Mouse (Mus musculus) heart, embryonic 16.5 days (tissue): Measurements from ENCODE around the gene Rad51b. TPM values are rescaled to one million over a fixed set of nuclear protein-coding genes. Genes with fewer than 3 reads are reported as not detected.
A peak's percentile ranks its signal among the peaks of the same experiment; 100 is the strongest.

Experiments used
- ATAC-seq: fragments of 200-750 bp; cut with Nextera tagmentation; replicated peaks from 2 replicates; pipeline ENCODE4 v1.8.0; 2017; ENCODE audit warnings: moderate number of reproducible peaks; ENCODE audit not compliant: insufficient read depth, low FRiP score; ENCODE audit errors: extremely low read depth
- H3K27ac ChIP-seq: fragments of 300-500 bp; sonication (generic); 2 replicates; pipeline ENCODE4 v1.5.1; 2014; ENCODE audit warnings: mild to moderate bottlenecking, low read length, control low read depth, moderate library complexity
- H3K27me3 ChIP-seq: fragments of 300-500 bp; sonication (generic); 2 replicates; pipeline ENCODE4 v1.6.1; 2014; ENCODE audit warnings: low read length, mixed read lengths; ENCODE audit not compliant: control insufficient read depth, insufficient read depth
- H3K36me3 ChIP-seq: fragments of 300-500 bp; sonication (generic); 2 replicates; pipeline ENCODE4 v1.6.1; 2014; ENCODE audit not compliant: control insufficient read depth, insufficient read depth
- H3K4me1 ChIP-seq: fragments of 300-500 bp; sonication (generic); 2 replicates; pipeline ENCODE4 v1.6.1; 2014; ENCODE audit warnings: low read length, mixed read lengths; ENCODE audit not compliant: control insufficient read depth, insufficient read depth
- H3K4me2 ChIP-seq: fragments of 300-500 bp; sonication (generic); 2 replicates; pipeline ENCODE4 v1.6.1; 2014; ENCODE audit warnings: low read depth, mild to moderate bottlenecking, control low read depth, low read length
- H3K4me3 ChIP-seq: fragments of 300-500 bp; sonication (generic); 2 replicates; pipeline ENCODE4 v1.5.1; 2014; ENCODE audit warnings: mild to moderate bottlenecking, control low read depth, low read length
- H3K9ac ChIP-seq: fragments of 300-500 bp; sonication (generic); 2 replicates; pipeline ENCODE4 v1.6.1; 2014; ENCODE audit warnings: low read length, control low read depth
- H3K9me3 ChIP-seq: fragments of 300-500 bp; sonication (generic); replicated peaks from 2 replicates; pipeline ENCODE4 v1.6.1; 2016; ENCODE audit warnings: low read length; ENCODE audit not compliant: control insufficient read depth
- WGBS: fragments of 180-500 bp; shearing (Covaris S2); extraction: QIAGEN DNeasy Blood & Tissue Kit; methylation state at CpG from one replicate; pipeline ENCODE4 v1.1.7; 2014; 5-methylcytosine and 5-hydroxymethylcytosine counted together
- polyA plus RNA-seq: library from polyadenylated mRNA; unstranded; fragments of >200 nt; fragmentation: Nextera tagmentation; extraction: Ambion mirVana; gene quantifications from 2 replicates; pipeline ENCODE4 v1.2.1, GENCODE M21; 2015

Gene Rad51b
- polyA plus RNA-seq, 1 experiment from 2014 or later, result 5.0 TPM

DNA sequence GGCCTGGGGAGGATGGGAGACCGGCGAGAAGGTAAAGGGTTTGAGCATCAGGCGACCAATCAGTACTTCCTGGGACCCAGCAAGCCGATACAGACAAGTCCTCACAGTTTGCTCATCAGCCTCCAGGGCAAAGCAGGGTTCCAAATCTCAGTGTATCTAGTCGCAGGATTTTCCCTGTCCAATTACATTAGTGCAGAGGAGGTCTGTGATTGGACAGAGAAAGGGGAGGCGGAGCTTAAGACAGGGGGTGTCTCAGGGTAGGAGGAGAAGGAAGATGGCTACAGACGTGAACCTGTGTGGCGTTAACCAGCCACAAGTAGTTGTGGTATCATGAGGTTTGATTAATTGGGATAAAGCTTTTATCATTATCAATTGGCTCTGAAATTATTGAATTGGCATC, 538.4 kb downstream of the Rad51b start:
- Histone ChIP-seq H3K4me1 (peaks cover 38% of the 10 kb centered on the region), H3K36me3 (no peaks in the 10 kb centered on the region)

GRCm38 (mm10) chr12:79838181-79838961, 541.3 kb downstream of the Rad51b start:
- Histone ChIP-seq H3K4me3 (no peak overlapping the region), H3K27ac (peak overlapping the region; percentile 93), H3K9ac (peak overlapping the region; percentile 61), H3K36me3 (no peaks in the 10 kb centered on the region), H3K27me3 (no peaks in the 10 kb centered on the region), H3K9me3 (no peaks in the 10 kb centered on the region), H3K4me2 (no peak overlapping the region), H3K4me1 (peaks cover 64% of the 10 kb centered on the region)
- ATAC-seq, result peak; percentile 69
- 33% methylated on average over 6 of the region's 6 CpGs for WGBS

More for the DNA sequence above, 538.4 kb downstream of the Rad51b start:
- 93% methylated on average over 8 of the region's 8 CpGs for WGBS
- no peak for ATAC-seq
- Histone ChIP-seq H3K9me3 (no peaks in the 10 kb centered on the region), H3K27me3 (no peaks in the 10 kb centered on the region), H3K4me2 (no peak overlapping the region), H3K4me3 (no peak overlapping the region), H3K9ac (no peak overlapping the region), H3K27ac (no peak overlapping the region)

DNA sequence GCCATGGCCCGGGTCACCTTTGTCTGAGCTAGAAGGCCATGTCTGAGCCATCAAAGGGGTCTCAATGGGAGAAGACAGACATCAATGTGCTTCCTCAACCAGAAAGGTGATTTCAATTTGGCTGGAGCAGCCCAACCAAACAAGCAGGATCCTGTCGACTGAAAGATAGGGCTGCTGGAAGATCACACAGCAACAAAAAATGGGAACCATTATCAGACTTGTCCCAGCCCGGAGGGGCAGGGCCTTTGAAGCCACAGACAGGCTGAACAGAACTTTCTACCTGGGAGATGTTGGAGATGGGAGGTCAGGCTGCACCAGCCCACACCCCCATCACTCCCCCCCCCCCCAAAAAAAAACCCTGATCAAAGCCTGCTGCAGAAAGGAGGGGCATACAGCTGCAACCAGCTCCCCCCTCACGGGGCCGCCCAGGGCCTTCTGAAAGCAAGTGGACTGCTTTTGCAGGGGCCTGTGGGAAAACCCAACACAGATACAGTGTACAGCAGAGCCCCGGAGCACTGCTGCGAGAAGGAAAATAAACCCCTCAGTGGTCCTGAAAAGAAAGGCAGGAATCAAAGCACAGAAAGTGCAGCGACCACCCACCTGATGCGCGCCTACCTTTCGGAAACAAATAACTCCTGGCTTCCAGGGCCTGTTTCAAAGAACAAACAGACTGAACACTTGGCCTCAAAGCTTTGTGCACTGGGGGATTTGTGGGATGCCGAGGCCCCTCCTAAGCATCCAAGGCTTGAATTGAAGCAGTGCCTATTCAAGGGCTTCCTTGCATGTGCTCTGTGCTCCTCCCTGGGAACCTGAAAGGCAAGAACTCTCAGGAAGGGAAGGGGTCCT, 542.2 kb downstream of the Rad51b start:
- Histone ChIP-seq H3K27me3 (no peaks in the 10 kb centered on the region), H3K4me1 (peaks cover 64% of the 10 kb centered on the region), H3K9me3 (no peaks in the 10 kb centered on the region), H3K36me3 (no peaks in the 10 kb centered on the region), H3K4me2 (no peak overlapping the region), H3K27ac (peak overlapping the region; percentile 93), H3K4me3 (no peak overlapping the region), H3K9ac (peak overlapping the region; percentile 61; the same call in 1 of the 2 replicates)
- ATAC-seq, result no peak
- 75% methylated on average over 12 of the region's 12 CpGs for WGBS

DNA sequence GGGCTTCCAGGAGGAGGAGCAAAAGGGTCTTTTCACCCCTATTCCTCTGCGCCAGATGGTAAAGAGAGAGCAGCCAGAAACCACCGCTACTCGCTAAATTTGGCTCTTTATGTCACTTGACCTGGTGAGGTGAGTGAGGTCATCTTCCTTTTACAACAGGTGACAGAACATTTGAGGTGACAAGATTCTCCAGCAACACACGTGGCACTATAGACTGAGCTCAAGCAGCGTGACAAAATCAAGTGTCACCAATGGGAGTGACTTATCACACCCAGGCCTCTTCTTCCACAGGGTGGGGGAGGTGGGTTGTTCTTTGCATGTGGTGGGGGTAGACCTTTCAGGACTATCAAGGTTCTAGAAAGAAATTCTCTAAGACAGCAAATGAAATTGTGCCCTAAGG, 543.4 kb downstream of the Rad51b start:
- H3K4me2 ChIP-seq, result no peak overlapping the region
- H3K4me1 ChIP-seq, result peaks cover 62% of the 10 kb centered on the region
- ATAC-seq, result no peak
- H3K9me3 ChIP-seq, result no peaks in the 10 kb centered on the region
- H3K4me3 ChIP-seq, result no peak overlapping the region
- no peak overlapping the region for H3K9ac ChIP-seq
- no peaks in the 10 kb centered on the region for H3K36me3 ChIP-seq
- no peak overlapping the region for H3K27ac ChIP-seq
- no peaks in the 10 kb centered on the region for H3K27me3 ChIP-seq
- 39% methylated on average over 5 of the region's 5 CpGs for WGBS

GRCm38 (mm10) chr12:79841248-79841647, 544.2 kb downstream of the Rad51b start:
- no peaks in the 10 kb centered on the region for H3K27me3 ChIP-seq
- ATAC-seq, result no peak
- H3K9me3 ChIP-seq, result no peaks in the 10 kb centered on the region
- peaks cover 62% of the 10 kb centered on the region for H3K4me1 ChIP-seq
- H3K9ac ChIP-seq, result no peak overlapping the region
- no peak overlapping the region for H3K4me2 ChIP-seq
- H3K27ac ChIP-seq, result peak overlapping the region; percentile 47
- no peak overlapping the region for H3K4me3 ChIP-seq
- no peaks in the 10 kb centered on the region for H3K36me3 ChIP-seq
- WGBS, result 82% methylated on average over 3 of the region's 3 CpGs

GRCm38 (mm10) chr12:79842319-79842718, 545.2 kb downstream of the Rad51b start:
- 16% methylated on average over 7 of the region's 7 CpGs for WGBS
- H3K36me3 ChIP-seq, result no peaks in the 10 kb centered on the region
- H3K4me2 ChIP-seq, result peak overlapping the region; percentile 29
- no peaks in the 10 kb centered on the region for H3K9me3 ChIP-seq
- H3K27me3 ChIP-seq, result no peaks in the 10 kb centered on the region
- peak overlapping the region; percentile 48 for H3K9ac ChIP-seq
- peaks cover 62% of the 10 kb centered on the region for H3K4me1 ChIP-seq
- ATAC-seq, result peak; percentile 31; the same call in 1 of the 2 replicates
- H3K4me3 ChIP-seq, result no peak overlapping the region
- H3K27ac ChIP-seq, result peak overlapping the region; percentile 92

- H3K9me3 ChIP-seq, result no peaks in the 10 kb centered on the region
- no peaks in the 10 kb centered on the region for H3K36me3 ChIP-seq
- peak overlapping the region; percentile 48; the same call in 1 of the 2 replicates for H3K9ac ChIP-seq
- no peaks in the 10 kb centered on the region for H3K27me3 ChIP-seq
- H3K27ac ChIP-seq, result peak overlapping the region; percentile 92
- H3K4me2 ChIP-seq, result peak overlapping the region; percentile 29
- WGBS, result 54% methylated on average over 11 of the region's 11 CpGs
- no peak overlapping the region for H3K4me3 ChIP-seq
- H3K4me1 ChIP-seq, result peaks cover 57% of the 10 kb centered on the region
- ATAC-seq, result no peak
Observed at GRCm38 (mm10) chr12:79843002-79843401, 545.9 kb downstream of the Rad51b start.

DNA sequence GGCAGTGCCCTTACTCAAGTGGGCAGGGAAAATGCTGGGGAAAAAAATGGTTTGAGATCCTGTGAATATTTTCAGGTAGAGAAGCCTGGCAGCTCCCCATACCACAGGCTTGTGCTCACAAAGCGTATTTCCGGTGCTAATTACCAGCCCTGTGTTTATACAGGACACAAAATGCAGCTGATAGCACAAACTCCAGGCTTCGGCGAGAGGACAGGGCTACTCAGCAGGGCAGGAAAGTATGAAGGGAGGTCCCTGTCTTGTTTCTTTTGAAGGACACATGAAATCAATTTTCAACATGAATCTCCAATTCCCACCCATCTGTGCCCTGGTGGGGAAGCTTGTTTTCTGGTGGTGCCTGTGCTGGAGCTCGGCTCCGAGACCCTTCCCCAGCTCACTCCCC, 546.4 kb downstream of the Rad51b start:
- Histone ChIP-seq H3K4me2 (no peak overlapping the region), H3K27ac (peak overlapping the region; percentile 92)

More for the DNA sequence above, 546.4 kb downstream of the Rad51b start:
- no peak for ATAC-seq
- H3K4me1 ChIP-seq, result peaks cover 52% of the 10 kb centered on the region
- no peak overlapping the region for H3K9ac ChIP-seq
- WGBS, result 63% methylated on average over 6 of the region's 6 CpGs
- H3K27me3 ChIP-seq, result no peaks in the 10 kb centered on the region
- no peaks in the 10 kb centered on the region for H3K9me3 ChIP-seq
- no peaks in the 10 kb centered on the region for H3K36me3 ChIP-seq
- no peak overlapping the region for H3K4me3 ChIP-seq
